Mouse (Mus musculus) right cerebral cortex, adult 18-20 months (tissue): ENCODE data around the gene Guk1.
A peak's percentile ranks its signal among the peaks of the same experiment; 100 is the strongest.
"Not testable (repeated sequence)": the region's sequence is repeated elsewhere in the genome, so short reads cannot be mapped to it uniquely, and the experiment has no call there.

Experiments used
- DNase-seq: peaks from one replicate; pipeline ENCODE4 v3.0.0; 2022; ENCODE audit warnings: mixed read lengths

Guk1 gene

GRCm38 (mm10) chr11:59192059-59192386 is at the start of gene Guk1:
Gene Guk1, minus strand, starts transcription at chr11:59192212.
- no peak for DNase-seq

GRCm38 (mm10) chr11:59239796-59240195 is 47.8 kb upstream of the Guk1 start:
- DNase-seq = no peak

- no peak for DNase-seq
These were observed 47.4 kb upstream of the Guk1 start for GRCm38 (mm10) chr11:59239428-59239785.

GRCm38 (mm10) chr11:59238525-59239427 is 46.8 kb upstream of the Guk1 start:
- DNase-seq = peak; percentile 63

DNA sequence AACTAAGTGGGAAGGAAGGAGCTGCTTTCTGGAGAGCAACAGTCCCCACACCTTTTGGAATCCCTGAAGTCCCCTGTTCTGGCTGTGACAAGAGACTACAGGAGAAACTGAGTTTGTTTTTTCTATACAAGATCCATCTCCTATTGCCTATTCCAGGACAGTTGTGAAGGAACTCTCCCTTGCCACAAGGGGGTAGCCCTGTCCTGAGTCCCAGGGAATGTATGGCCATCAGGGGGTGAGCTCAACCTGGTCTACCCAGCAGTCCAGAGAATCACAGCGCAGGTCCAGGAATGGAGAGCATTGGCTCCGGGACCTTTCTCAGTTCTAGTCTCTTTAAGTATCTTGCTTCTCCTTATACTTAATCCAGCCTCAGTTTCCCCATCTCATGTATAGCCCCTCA is 40.8 kb upstream of the Guk1 start:
- no peak for DNase-seq

GRCm38 (mm10) chr11:59230144-59230760 is 38.2 kb upstream of the Guk1 start:
- peak; percentile 51 for DNase-seq

DNA sequence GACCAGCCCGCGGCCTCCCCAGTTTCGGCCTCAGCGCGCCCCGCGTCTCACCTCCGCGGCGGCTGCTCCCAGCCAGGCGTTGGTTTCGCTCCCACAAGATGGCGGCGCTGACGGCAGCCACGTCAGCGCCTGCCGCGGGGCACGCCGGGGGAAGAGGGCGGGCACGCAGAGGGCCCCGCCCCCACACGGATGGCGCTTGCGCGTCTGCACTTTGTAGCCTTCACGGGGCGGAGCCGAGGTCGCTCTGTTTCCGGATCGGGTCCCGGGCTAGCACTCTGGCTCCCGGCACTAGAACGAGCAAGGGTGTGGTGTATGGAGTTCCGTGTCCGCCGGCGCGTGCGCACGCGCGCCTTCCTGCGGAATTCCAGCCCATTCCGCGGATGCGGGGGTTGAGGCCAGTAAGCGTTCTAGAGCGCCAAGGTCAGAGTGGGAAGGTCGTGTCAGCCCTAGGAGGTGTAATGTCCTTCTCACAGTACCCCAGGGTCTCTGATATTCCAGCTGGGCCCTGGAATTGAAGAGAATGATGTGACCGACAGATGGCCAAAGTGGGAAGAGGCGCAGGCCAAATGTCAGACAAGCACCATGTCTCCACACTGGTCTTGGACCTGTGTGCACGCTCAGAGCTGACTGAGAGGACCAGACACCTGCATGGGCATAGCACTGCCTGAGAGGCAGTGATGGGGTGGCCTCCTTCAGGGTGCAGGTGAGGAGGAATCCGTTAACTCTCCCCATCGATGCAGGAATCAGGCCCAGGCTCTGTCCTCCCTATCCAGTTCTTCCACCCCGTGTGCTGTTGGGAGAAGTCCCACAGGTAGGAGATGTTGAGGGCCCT is 36.3 kb upstream of the Guk1 start, which contains the start of gene Arf1:
Gene Arf1, minus strand, starts transcription at position 149 of the 832 bp plus-strand sequence.
- DNase-seq = peak; percentile 97

GRCm38 (mm10) chr11:59227604-59228121 is 35.7 kb upstream of the Guk1 start:
- no peak for DNase-seq

DNA sequence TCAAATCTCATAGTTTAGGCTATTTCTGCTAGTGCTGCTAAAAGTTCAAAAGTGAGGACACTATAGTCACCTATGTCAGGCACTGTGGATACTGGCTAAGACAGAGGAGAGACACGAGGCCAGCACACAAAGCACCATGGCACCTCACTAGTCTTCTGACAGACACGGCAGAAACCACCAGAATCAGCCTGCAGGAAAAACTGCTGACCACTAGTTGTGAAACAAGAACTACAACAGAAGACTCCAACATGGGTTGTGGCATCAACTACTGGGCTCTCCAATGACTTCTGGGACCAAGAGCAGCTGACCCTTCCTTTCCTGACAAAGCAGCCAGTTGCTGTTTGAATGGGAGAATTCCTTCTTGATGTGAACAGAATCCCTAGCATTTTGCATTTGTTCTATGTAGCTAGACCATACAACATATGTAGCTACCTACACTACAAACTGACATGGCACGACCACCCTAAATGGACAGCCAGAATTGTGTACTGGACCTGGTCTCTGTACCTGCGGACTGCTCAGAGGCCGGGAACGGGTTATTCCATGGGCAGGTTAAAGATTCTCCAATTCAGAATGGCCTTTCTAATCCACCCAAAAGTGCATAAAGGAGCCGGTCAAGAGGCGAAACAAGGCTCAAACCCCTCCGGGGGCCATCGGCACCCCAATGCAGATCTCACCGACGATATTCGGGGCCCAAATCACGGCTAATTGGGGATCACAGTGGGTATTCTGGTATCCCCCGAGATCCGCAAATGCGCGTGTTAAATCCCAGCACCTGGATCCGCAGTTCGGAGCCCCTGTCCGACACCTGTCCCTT is 35.0 kb upstream of the Guk1 start:
- DNase-seq = no peak

GRCm38 (mm10) chr11:59226251-59226650 is 34.2 kb upstream of the Guk1 start:
- DNase-seq = no peak

GRCm38 (mm10) chr11:59225167-59225566 is 33.2 kb upstream of the Guk1 start:
- DNase-seq = no peak

GRCm38 (mm10) chr11:59224470-59224869 is 32.5 kb upstream of the Guk1 start:
- no peak for DNase-seq

DNA sequence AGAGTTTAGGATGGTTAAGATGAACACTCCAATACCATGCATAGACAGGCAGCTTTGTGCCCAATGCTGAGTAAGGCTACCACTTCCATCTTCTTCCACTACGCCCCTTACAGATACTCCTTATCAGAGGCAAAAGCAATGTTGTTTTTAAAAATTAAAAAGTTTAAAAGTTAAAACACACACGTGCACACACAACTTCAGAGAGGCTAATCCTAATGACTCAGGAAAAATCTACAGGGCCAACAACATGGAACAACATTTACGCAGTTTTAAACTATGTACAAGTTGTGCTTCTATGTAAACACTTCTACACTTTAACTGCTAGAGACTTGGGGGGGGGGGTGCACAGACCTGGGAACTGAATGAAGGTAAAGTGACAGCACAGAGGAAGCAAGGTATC is 32.0 kb upstream of the Guk1 start:
- DNase-seq = no peak

DNA sequence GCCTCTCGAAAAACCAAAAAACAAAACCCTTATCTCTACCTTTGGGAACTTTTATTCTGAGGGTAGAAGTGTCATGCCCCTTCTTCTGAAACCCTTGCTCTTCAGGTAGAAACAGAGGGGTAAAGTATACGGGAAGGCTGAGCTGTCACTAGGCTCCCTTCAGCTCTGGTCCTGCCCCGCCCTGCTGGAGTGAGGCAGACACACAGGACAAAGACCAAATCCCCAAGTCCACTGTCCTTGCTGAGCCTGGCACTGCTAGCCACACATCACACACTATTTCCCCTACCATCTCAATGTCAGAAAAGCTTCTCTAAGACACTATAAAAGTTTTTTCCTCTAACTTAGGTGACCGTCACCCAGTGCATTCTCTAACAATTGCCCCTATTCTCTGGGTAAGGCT is 30.3 kb upstream of the Guk1 start:
- no peak for DNase-seq

- DNase-seq = no peak
These were observed 29.6 kb upstream of the Guk1 start for GRCm38 (mm10) chr11:59221604-59222003.

- no peak for DNase-seq
These were observed 27.1 kb upstream of the Guk1 start for GRCm38 (mm10) chr11:59219064-59219463.

DNA sequence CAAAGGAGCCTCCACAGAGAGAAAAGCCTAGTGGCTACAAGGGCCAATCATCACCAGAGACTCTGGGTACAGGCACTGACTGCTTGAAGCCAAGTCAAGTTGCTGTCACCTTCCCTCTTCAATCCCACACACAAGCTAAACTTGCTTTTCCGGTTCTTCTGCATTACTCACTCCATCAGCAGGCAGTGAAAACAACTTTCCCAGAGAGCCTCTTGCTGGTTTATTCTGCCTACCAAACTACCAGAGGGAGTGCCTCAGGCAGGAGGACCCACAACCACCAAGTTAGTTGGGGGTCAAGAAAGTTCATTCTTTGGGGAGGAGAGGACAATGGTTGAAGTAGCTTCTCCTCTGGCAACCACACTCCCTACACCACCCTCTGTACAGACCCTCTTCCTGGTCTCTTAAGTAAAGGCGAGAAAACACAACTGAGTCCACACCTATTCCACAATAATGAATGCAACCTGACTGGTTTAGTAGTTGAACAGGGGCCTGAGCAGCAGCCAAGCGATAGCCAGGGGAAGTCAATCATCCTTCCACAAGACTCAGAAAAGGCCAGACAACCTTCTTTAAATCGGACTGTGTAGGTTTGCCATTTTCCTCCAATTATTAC is 26.5 kb upstream of the Guk1 start:
- no peak for DNase-seq

DNA sequence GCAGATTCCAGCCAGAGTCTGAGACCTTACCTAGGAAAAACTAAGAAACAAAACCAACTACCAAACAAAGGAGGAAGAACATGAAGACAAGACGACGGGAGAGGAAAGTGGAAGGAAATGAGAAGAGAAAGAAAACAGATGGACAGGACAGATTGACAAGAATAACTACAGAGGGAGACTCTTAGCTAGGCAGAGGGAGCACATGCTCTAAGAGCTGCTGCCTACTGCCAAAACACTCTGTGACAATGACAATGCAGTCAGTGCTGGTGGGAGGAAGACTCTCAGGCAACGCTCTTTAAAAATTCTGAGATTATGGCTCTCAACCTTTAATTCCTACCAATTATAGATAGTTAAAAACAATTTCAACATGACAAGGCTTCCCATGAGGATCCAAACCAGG is 24.9 kb upstream of the Guk1 start:
- DNase-seq = peak; percentile 68

GRCm38 (mm10) chr11:59212892-59213494 is 21.0 kb upstream of the Guk1 start:
- no peak for DNase-seq

DNA sequence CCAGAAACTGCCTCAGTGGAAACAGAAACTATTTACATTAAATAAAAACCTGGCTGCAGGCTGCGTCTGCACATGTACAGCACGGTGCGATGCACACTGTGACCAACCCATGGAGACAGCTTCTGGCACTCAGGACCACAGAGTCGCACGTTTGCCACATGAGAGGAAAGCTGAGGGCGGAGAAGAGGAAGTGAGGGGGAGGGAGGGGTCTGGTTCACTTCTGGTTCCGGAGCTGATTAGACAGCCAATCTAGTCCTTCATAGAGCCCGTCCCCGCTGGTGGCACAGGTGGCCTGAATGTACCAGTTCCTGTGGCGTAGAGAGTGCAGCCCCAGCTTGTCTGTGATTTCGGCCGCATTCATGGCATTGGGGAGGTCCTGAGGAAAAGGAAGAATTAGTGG is 20.3 kb upstream of the Guk1 start:
- not testable (repeated sequence) for DNase-seq

- not testable (repeated sequence) for DNase-seq
These were observed 19.5 kb upstream of the Guk1 start for GRCm38 (mm10) chr11:59211561-59211960.
